Mouse (Mus musculus) kidney, postnatal 10 days (tissue): ENCODE results near the gene Sema4b.

Experiments
- DNase-seq: peaks from one replicate; pipeline ENCODE4 v3.0.0; 2021; ENCODE audit warnings: mixed read lengths

The Sema4b gene

GRCm38 (mm10) chr7:80198863-80199262 is 12.2 kb downstream of the Sema4b start:
- DNase-seq, result peak; percentile 44

- DNase-seq, result no peak
Observed at GRCm38 (mm10) chr7:80199286-80199685, 12.6 kb downstream of the Sema4b start.

GRCm38 (mm10) chr7:80199851-80200587 is 13.4 kb downstream of the Sema4b start:
- DNase-seq, result no peak

GRCm38 (mm10) chr7:80200588-80200945 is 13.9 kb downstream of the Sema4b start:
- no peak for DNase-seq

- DNase-seq, result no peak
Observed at GRCm38 (mm10) chr7:80200963-80201539, 14.4 kb downstream of the Sema4b start.

GRCm38 (mm10) chr7:80201888-80202540 is 15.4 kb downstream of the Sema4b start:
- no peak for DNase-seq

- DNase-seq, result no peak
Observed at GRCm38 (mm10) chr7:80202961-80203360, 16.3 kb downstream of the Sema4b start.

GRCm38 (mm10) chr7:80203638-80204096 is 17.0 kb downstream of the Sema4b start:
- DNase-seq, result no peak

GRCm38 (mm10) chr7:80204362-80204761 is 17.7 kb downstream of the Sema4b start:
- no peak for DNase-seq

- no peak for DNase-seq
Observed at GRCm38 (mm10) chr7:80204961-80205360, 18.3 kb downstream of the Sema4b start.

GRCm38 (mm10) chr7:80205705-80206589 is 19.3 kb downstream of the Sema4b start:
- DNase-seq, result no peak

- peak; percentile 59 for DNase-seq
Observed at GRCm38 (mm10) chr7:80207314-80207731, 20.7 kb downstream of the Sema4b start.

GRCm38 (mm10) chr7:80208026-80208642 is 21.5 kb downstream of the Sema4b start:
- DNase-seq, result peak; percentile 52

- DNase-seq, result peak; percentile 66
Observed at GRCm38 (mm10) chr7:80208738-80209430, 22.2 kb downstream of the Sema4b start.

GRCm38 (mm10) chr7:80209669-80210068 is 23.0 kb downstream of the Sema4b start:
- DNase-seq, result no peak

- no peak for DNase-seq
Observed at GRCm38 (mm10) chr7:80210982-80211381, 24.3 kb downstream of the Sema4b start.

GRCm38 (mm10) chr7:80213604-80214003 is 27.0 kb downstream of the Sema4b start:
- DNase-seq, result no peak

- no peak for DNase-seq
Observed at GRCm38 (mm10) chr7:80214459-80214858, 27.8 kb downstream of the Sema4b start.

GRCm38 (mm10) chr7:80215398-80215797 is 28.8 kb downstream of the Sema4b start:
- peak; percentile 89 for DNase-seq

- peak; percentile 51 for DNase-seq
Observed at GRCm38 (mm10) chr7:80216566-80216965, 29.9 kb downstream of the Sema4b start.

- DNase-seq, result no peak
Observed at GRCm38 (mm10) chr7:80218666-80219065, 32.0 kb downstream of the Sema4b start.
